Comparison of ENCODE assay signal across 16 mouse cellular contexts in the genomic region with DNA sequence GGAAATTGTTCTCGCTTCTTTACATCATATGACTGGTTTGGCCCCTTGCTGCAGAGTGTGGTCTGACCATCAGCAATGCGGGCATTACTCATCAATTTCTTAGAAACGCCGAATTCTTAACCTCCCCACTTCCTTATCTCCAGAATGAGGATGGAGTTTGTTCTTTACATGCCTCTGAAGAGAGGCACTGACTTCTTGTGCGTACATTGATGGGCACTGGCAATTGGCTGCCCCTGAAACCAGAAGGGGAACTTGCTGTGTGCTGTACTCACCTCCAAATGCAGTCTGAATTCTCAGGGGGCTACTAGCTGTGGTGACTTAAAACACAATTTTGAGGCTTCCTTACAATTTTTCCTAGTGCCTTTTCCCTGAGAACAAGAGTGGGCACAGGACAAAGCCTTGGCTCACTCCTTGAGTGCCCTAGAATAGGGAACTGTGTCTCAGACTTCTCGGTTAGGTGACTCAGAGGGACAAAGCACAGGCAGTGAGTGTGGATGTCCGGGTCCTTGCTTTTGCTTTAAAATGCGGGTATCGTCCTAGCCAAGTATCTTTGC.
DNase-seq lines count a peak whose midpoint lies in the region; ATAC-seq lines count a peak whose summit lies in the region.
"Had no signal": no experiment of that assay in that cellular context is flagged by ENCODE, and none has a peak within 500 bp of the region (broad histone marks: within the 10 kb centered on the region; RNA-seq: fewer than 3 reads in every experiment).

No protein-coding gene starts in this region.

- ATAC-seq in hematopoietic stem cell, adult 5-6 weeks (replicated peaks in 1 of 2; ENCODE audit: insufficient read depth in 1 of 2, low FRiP score in 2 of 2, low TSS enrichment in 1 of 2, low read depth in 1 of 2, poor library complexity in 2 of 2, severe bottlenecking in 2 of 2) = peak; percentile 51 to 76
- ATAC-seq: CD4-positive, CD25-positive, alpha-beta regulatory T cell, adult 4 months; hindbrain, embryonic 16.5 days; intestine, postnatal 0 days; midbrain, embryonic 15.5 days had no signal

- peak; percentile 31 to 34 for DNase-seq in spleen, postnatal 36 days (ENCODE audit: low spot score in 2 of 2)
- no peak for DNase-seq in spleen, adult 12 weeks (ENCODE audit: low spot score)
- peak; percentile 49 for DNase-seq in lung, postnatal 36 days
- DNase-seq in kidney, adult 18-20 months = no peak
- DNase-seq in layer of hippocampus, adult 11-12 months (ENCODE audit: low spot score) = no peak
- no peak for DNase-seq in urinary bladder, postnatal 36 days (ENCODE audit: low spot score in 2 of 2)
- DNase-seq: adrenal gland, adult 2 months; cerebellum, adult 11-12 months; heart, adult 2 months; left cerebral cortex, postnatal 4 days; thymus, adult 2 months had no signal

Comparison
In these comparisons a context has a peak if more than half of its experiments do, and no peak if none do; other contexts are left out.
1. DNase-seq: peak in spleen, postnatal 36 days (2 of 2) and lung, postnatal 36 days (single experiment); none in spleen, adult 12 weeks (single experiment), kidney, adult 18-20 months (single experiment), layer of hippocampus, adult 11-12 months (single experiment) and urinary bladder, postnatal 36 days (0 of 2).